Mouse (Mus musculus): ENCODE results near the gene Sft2d1.
"Not testable (repeated sequence)": the region's sequence is repeated elsewhere in the genome, so short reads cannot be mapped to it uniquely, and the experiment has no call there.

DNA sequence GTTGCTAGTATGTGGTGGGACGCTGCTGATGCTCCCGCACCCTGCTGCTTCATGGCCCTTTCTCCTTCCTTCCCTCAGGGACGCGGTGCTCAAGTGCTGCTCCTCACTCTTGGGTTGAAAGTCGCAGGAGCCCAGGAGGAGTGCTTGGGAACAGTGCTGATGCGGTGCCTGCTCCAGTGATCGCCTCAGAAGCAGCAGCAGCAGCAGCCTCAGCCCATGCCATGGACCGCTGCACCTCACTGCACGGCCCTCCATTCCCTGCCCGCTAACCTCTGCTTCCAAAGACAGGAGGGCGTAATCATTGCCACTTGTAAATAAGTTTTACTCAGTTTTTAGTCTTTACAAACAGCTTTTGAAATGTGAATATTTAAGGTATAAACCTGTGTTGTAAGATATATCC is 16.0 kb downstream of the Sft2d1 start:
- TF ChIP-seq CTCF, EP300 (IDR thresholded peaks at IDR 0.05; ENCODE audit: low read depth): not testable (repeated sequence)
